Mouse (Mus musculus): ENCODE measurements around the gene Ncstn. TPM values are rescaled to one million over a fixed set of nuclear protein-coding genes. Genes with fewer than 3 reads are reported as not detected.

Gene Ncstn
- polyA plus RNA-seq, 1 experiment = 95.0 TPM

DNA sequence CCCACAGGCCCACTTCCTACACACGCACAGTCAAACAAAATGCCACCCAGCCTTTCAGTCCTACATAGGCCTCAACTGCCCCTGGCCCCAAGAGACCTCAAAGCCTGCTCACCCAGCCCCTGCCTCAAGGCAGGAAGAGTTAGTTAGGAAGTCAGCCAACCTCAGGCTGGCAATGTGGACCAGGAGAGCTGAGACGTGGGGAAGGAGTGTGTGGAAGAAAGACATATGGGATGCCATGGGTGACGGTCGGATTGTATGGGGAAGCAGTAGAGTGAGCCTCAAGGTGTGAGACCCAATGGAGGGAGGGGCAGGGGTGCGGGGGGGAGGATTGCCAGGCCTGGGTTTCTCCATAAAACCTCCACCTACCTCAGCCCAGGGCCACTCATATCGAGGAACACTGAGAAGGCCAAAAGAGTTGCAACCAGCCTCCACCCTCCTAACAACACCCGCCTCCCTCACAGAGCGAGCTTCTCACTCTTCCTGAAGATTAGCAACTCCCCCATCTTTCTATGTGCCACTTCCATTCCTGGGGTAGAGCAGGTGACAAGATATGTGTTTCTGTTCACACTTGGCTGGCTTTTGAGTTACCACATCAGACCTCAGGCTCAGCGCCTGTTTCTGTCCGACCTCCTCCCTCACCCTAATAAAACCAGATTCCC is 62.6 kb downstream of the Ncstn start:
- Histone ChIP-seq H3K4me3 (replicated peaks; ENCODE audit: extremely low read depth, low read depth, low read length) (no peak overlapping the region), H3K4me1 (ENCODE audit: control insufficient read depth, insufficient read depth, low read length) (peaks cover 10% of the 10 kb centered on the region)
- TF ChIP-seq POLR2A (IDR thresholded peaks at IDR 0.05; ENCODE audit: borderline replicate concordance, extremely low read depth, low read depth, low read length) = no peak
- TF ChIP-seq CTCF (IDR thresholded peaks at IDR 0.05; ENCODE audit: insufficient read depth, low read length) = no peak
- WGBS = 75% methylated on average over 10 of the region's 10 CpGs
- DNase-seq = no peak

- no peak overlapping the region for H3K4me3 ChIP-seq (replicated peaks; ENCODE audit: extremely low read depth, low read depth, low read length)
- no peak for DNase-seq
- TF ChIP-seq CTCF (IDR thresholded peaks at IDR 0.05; ENCODE audit: insufficient read depth, low read length) (no peak), POLR2A (IDR thresholded peaks at IDR 0.05; ENCODE audit: borderline replicate concordance, extremely low read depth, low read depth, low read length) (no peak)
- 55% methylated on average over 4 of the region's 4 CpGs for WGBS
- peaks cover 10% of the 10 kb centered on the region for H3K4me1 ChIP-seq (ENCODE audit: control insufficient read depth, insufficient read depth, low read length)
Measured at GRCm38 (mm10) chr1:172019339-172019738, 63.3 kb downstream of the Ncstn start.

- peaks cover 10% of the 10 kb centered on the region for H3K4me1 ChIP-seq (ENCODE audit: control insufficient read depth, insufficient read depth, low read length)
- WGBS = 94% methylated on average over 9 of the region's 9 CpGs
- no peak for DNase-seq
- H3K4me3 ChIP-seq (replicated peaks; ENCODE audit: extremely low read depth, low read depth, low read length) = no peak overlapping the region
- TF ChIP-seq CTCF (IDR thresholded peaks at IDR 0.05; ENCODE audit: insufficient read depth, low read length) (no peak), POLR2A (IDR thresholded peaks at IDR 0.05; ENCODE audit: borderline replicate concordance, extremely low read depth, low read depth, low read length) (no peak)
Measured at GRCm38 (mm10) chr1:172018336-172019311, 64.0 kb downstream of the Ncstn start.

DNA sequence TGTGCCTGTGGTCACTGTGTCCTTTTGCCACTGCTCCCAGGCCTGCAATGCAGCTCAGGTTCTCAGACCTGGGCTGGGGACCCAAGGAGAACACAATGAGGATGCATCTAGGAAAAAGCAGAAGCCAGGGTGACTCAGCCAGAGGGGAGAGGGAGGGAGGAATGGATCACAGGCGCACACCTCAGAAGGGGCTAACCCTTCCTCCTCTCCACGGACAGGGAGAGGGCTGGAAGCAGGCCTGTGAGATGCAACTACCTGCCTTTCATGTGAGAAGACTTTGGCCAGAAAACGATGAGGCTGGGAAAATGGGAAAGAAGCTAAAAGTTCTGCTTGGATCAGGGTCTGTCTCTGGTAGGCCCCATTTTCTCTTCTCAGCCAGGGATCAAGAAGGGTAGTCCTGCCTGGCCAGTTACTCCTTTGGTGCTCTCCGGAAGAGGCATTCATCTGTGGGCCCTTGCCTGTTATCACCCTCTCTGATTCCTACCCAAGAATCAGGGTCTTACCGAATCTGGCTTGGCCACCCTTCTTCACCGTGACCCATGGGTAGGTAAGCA is 65.0 kb downstream of the Ncstn start:
- H3K4me1 ChIP-seq (ENCODE audit: control insufficient read depth, insufficient read depth, low read length) = peaks cover 10% of the 10 kb centered on the region
- no peak for DNase-seq
- TF ChIP-seq CTCF (IDR thresholded peaks at IDR 0.05; ENCODE audit: insufficient read depth, low read length) = no peak
- TF ChIP-seq POLR2A (IDR thresholded peaks at IDR 0.05; ENCODE audit: borderline replicate concordance, extremely low read depth, low read depth, low read length) = no peak
- H3K4me3 ChIP-seq (replicated peaks; ENCODE audit: extremely low read depth, low read depth, low read length) = no peak overlapping the region
- WGBS = 87% methylated on average over 6 of the region's 6 CpGs

- 60% methylated on average over 6 of the region's 6 CpGs for WGBS
- TF ChIP-seq CTCF (IDR thresholded peaks at IDR 0.05; ENCODE audit: insufficient read depth, low read length) = no peak
- no peak for TF ChIP-seq POLR2A (IDR thresholded peaks at IDR 0.05; ENCODE audit: borderline replicate concordance, extremely low read depth, low read depth, low read length)
- Histone ChIP-seq H3K4me1 (ENCODE audit: control insufficient read depth, insufficient read depth, low read length) (peaks cover 10% of the 10 kb centered on the region), H3K4me3 (replicated peaks; ENCODE audit: extremely low read depth, low read depth, low read length) (no peak overlapping the region)
- no peak for DNase-seq
Measured at GRCm38 (mm10) chr1:172016660-172017516, 65.7 kb downstream of the Ncstn start.

GRCm38 (mm10) chr1:172016031-172016430 is 66.6 kb downstream of the Ncstn start:
- DNase-seq = no peak
- H3K4me1 ChIP-seq (ENCODE audit: control insufficient read depth, insufficient read depth, low read length) = peaks cover 10% of the 10 kb centered on the region
- WGBS = 30% methylated on average over 8 of the region's 8 CpGs
- no peak overlapping the region for H3K4me3 ChIP-seq (replicated peaks; ENCODE audit: extremely low read depth, low read depth, low read length)
- TF ChIP-seq POLR2A (IDR thresholded peaks at IDR 0.05; ENCODE audit: borderline replicate concordance, extremely low read depth, low read depth, low read length) = no peak
- TF ChIP-seq CTCF (IDR thresholded peaks at IDR 0.05; ENCODE audit: insufficient read depth, low read length) = no peak

Other genes with a start within 250 kb of the Ncstn start
- gene Cd84, start 243.1 kb downstream of the Ncstn start, polyA plus RNA-seq (2012; rRNA removed) = 3.4 and 6.2 TPM in 2 replicates
- 0.72 and 1.1 TPM in 2 replicates for gene Gm10521, start 187.1 kb downstream of the Ncstn start, polyA plus RNA-seq (2012; rRNA removed)
- 2.4 and 2.5 TPM in 2 replicates for gene Slamf6, start 165.3 kb downstream of the Ncstn start, polyA plus RNA-seq (2012; rRNA removed)
- gene Vangl2, start 54.4 kb downstream of the Ncstn start, polyA plus RNA-seq (2012; rRNA removed) = 4.4 and 9.6 TPM in 2 replicates
- 0.05 TPM in 1 of 2 replicates, not detected in the other for gene Nhlh1, start 25.2 kb downstream of the Ncstn start, polyA plus RNA-seq (2012; rRNA removed)
- 31.5 and 53.1 TPM in 2 replicates for gene Copa, start 266 bp downstream of the Ncstn start, polyA plus RNA-seq (2012; rRNA removed)
- gene Pex19, start 44.0 kb upstream of the Ncstn start, polyA plus RNA-seq (2012; rRNA removed) = 47.4 and 63.0 TPM in 2 replicates
- 58.0 and 74.9 TPM in 2 replicates for gene Dcaf8, start 65.3 kb upstream of the Ncstn start, polyA plus RNA-seq (2012; rRNA removed)
- gene Pea15a, start 124.0 kb upstream of the Ncstn start, polyA plus RNA-seq (2012; rRNA removed) = 88.2 and 137 TPM in 2 replicates
- 3.2 and 49.0 TPM in 2 replicates for gene Casq1, start 137.1 kb upstream of the Ncstn start, polyA plus RNA-seq (2012; rRNA removed)
- gene Atp1a4, start 175.6 kb upstream of the Ncstn start, polyA plus RNA-seq (2012; rRNA removed) = 0.05 and 1.2 TPM in 2 replicates
- gene Igsf8, start 178.8 kb upstream of the Ncstn start, polyA plus RNA-seq (2012; rRNA removed) = 90.8 and 105 TPM in 2 replicates
- 56.1 and 93.0 TPM in 2 replicates for gene Atp1a2, start 215.3 kb upstream of the Ncstn start, polyA plus RNA-seq (2012; rRNA removed)
- 0.08 TPM in 1 of 2 replicates, not detected in the other for gene Kcnj9, start 246.5 kb upstream of the Ncstn start, polyA plus RNA-seq (2012; rRNA removed)

All from lung, adult 2 months (tissue).